Mouse (Mus musculus) G1E (cell line): ENCODE data around the gene Mdk. TPM values are rescaled to one million over a fixed set of nuclear protein-coding genes. Genes with fewer than 3 reads are reported as not detected.

Source experiments
- ATAC-seq: 2 replicates; pipeline ENCODE4 v1.8.0; 2016; ENCODE audit warnings: mild to moderate bottlenecking; ENCODE audit not compliant: insufficient number of reproducible peaks, poor library complexity, low FRiP score, severe bottlenecking; ENCODE audit errors: extremely low read depth
- DNase-seq: peaks from one replicate; pipeline ENCODE4 v3.0.0; 2012; ENCODE audit warnings: low spot score
- H3K27me3 ChIP-seq: 2 replicates; pipeline ENCODE4 v1.6.1; 2012; ENCODE audit warnings: mild to moderate bottlenecking, low read length, inconsistent platforms; ENCODE audit not compliant: insufficient read depth
- H3K36me3 ChIP-seq: replicated peaks from 2 replicates; pipeline ENCODE3; 2012; ENCODE audit warnings: mild to moderate bottlenecking, inconsistent platforms
- H3K4me1 ChIP-seq: 2 replicates; pipeline ENCODE4 v1.6.1; 2012; ENCODE audit warnings: low read depth, low read length, inconsistent platforms, mixed read lengths; ENCODE audit not compliant: insufficient read depth
- H3K4me3 ChIP-seq: 2 replicates; pipeline ENCODE4 v1.5.1; 2012; ENCODE audit warnings: low read depth, mild to moderate bottlenecking, inconsistent platforms, low read length, moderate library complexity, mixed read lengths
- H3K9me3 ChIP-seq: replicated peaks from 2 replicates; pipeline ENCODE4 v1.6.1; 2012; ENCODE audit warnings: inconsistent platforms
- CTCF ChIP-seq: IDR thresholded peaks from 2 replicates; pipeline ENCODE4 v1.5.1; 2012; ENCODE audit warnings: low read depth, low read length, inconsistent platforms, mixed read lengths
- GATA1 ChIP-seq: IDR thresholded peaks from 2 replicates; pipeline ENCODE4 v1.6.1; 2012; ENCODE audit warnings: borderline replicate concordance, low read length, inconsistent platforms, mixed read lengths
- GATA2 ChIP-seq: IDR thresholded peaks from 2 replicates; pipeline ENCODE4 v1.6.1; 2012; ENCODE audit warnings: low read depth, low read length, inconsistent platforms, borderline replicate concordance
- POLR2AphosphoS5 ChIP-seq: IDR thresholded peaks from 2 replicates; pipeline ENCODE4 v1.6.1; 2012; ENCODE audit warnings: low read depth, low read length, inconsistent platforms; ENCODE audit not compliant: insufficient replicate concordance
- TAL1 ChIP-seq: conservative IDR thresholded peaks from 2 replicates; pipeline ENCODE4 v1.6.1; 2012; ENCODE audit warnings: low read depth, low read length, inconsistent platforms, mixed read lengths
- polyA plus RNA-seq: library from polyadenylated mRNA; stranded (reverse); fragments of >175 nt; gene quantifications from 2 replicates; pipeline ENCODE4 v1.2.3, GENCODE M21; 2012
- total RNA-seq, 2 experiments: library from RNA; stranded (forward) in 1 of 2; stranded (reverse) in 1 of 2; fragments of 200-1000 nt in 1 of 2; fragments of >200 nt in 1 of 2; fragmentation: Nextera tagmentation in 1 of 2; gene quantifications; 2 replicates each; pipeline ENCODE4 v1.2.3; 2014 to 2017

Gene Mdk
- total and polyA plus RNA-seq, 3 experiments: 0.76 to 5.5 (median 4.9) TPM

DNA sequence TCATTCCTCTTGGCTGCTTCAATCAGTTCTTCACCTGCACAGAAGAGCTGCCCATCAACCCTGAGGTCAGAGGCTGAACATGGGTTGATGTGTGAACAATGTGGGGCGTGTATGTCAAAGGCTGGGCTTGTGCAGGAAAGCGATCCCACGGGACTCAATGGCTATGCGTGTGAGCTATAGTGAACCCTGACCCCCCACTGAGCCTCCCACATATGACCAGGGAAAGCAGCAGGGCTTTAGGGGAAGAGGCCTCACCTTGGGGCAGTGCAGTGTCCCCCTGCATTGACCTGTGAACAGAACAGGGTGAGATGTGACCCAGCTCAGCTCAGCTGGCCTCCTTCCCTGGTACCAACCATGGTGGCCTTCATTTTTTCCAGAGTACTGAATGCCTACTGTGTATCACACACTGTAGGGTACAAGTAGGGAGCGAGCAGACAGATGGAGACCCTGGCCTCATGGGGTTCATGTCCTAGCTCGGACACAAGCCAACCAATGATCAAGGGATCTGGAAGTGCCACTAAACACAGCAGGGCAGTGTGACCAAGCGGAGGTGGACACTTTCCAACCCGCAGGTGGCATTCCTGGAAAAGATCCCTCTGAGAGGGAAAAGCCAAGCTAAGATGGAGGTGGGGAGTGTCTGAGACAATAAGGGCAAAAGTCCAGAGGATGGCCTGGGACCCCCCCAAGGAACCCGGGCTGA is 2.9 kb upstream of the Mdk start:
- no peak for TF ChIP-seq CTCF
- TF ChIP-seq TAL1: no peak
- TF ChIP-seq GATA2: no peak
- TF ChIP-seq GATA1: no peak
- TF ChIP-seq POLR2AphosphoS5: no peak
- ATAC-seq (no peak), DNase-seq (no peak)
- 0 out of 2 replicates have a peak, but pooled peaks cover 8% of the 10 kb centered on the region for H3K27me3 ChIP-seq
- H3K9me3 ChIP-seq: no peaks in the 10 kb centered on the region
- H3K4me1 ChIP-seq: peaks cover 90% of the 10 kb centered on the region
- H3K4me3 ChIP-seq: no peak overlapping the region
- peaks cover 92% of the 10 kb centered on the region for H3K36me3 ChIP-seq

DNA sequence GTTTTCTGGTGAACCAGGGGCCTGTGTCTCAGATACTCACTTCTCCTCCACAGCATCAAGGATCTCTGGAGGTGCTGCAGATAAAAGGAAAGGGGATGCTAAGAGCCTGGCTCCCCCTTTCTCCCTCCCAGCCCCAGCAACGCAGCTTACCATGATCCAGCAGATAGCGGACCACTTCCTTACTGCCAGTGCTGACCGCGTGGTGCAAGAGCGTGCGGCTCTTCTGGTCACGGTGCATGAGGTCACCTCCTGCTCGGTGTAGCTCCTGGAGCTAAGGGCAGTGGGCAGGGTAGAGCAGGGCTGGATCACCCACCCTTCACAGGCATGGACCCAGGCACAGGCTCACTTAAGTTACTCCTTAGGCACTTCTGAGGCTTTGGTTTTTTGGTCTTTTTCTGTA is 1.9 kb upstream of the Mdk start:
- peaks cover 84% of the 10 kb centered on the region for H3K4me1 ChIP-seq
- no peaks in the 10 kb centered on the region for H3K9me3 ChIP-seq
- H3K27me3 ChIP-seq: peaks cover 8% of the 10 kb centered on the region; the same call in 1 of the 2 replicates
- TF ChIP-seq POLR2AphosphoS5 (no peak), CTCF (no peak), GATA1 (no peak), GATA2 (no peak), TAL1 (no peak)
- peak overlapping the region; percentile 5; the same call in 1 of the 2 replicates for H3K4me3 ChIP-seq
- no peak for ATAC-seq
- H3K36me3 ChIP-seq: peaks cover 85% of the 10 kb centered on the region
- no peak for DNase-seq

DNA sequence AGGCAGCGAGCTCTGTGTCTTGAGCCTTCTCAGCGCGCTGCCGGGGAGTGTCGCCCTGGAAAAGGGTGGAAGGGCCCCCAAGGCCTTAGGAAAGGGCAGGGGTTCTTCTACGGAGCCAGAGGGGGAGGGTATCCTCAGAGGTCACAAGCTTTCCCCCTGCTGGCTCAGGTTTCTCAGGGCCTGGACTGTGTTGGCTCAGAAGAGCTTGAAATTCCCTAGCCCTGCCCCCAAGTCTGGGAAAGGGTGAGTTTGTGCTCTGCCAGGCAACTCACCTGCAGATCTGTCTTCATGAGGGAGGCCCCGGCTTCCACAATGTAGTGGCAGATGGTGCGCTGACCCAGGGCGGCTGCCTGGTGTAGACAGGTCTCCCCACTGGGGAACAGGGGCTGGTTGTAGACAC is 1.4 kb upstream of the Mdk start:
- H3K36me3 ChIP-seq: peaks cover 80% of the 10 kb centered on the region
- peaks cover 82% of the 10 kb centered on the region for H3K4me1 ChIP-seq
- DNase-seq (no peak), ATAC-seq (no peak)
- peaks cover 13% of the 10 kb centered on the region; the same call in 1 of the 2 replicates for H3K27me3 ChIP-seq
- TF ChIP-seq CTCF (no peak), GATA1 (no peak), GATA2 (no peak), POLR2AphosphoS5 (no peak), TAL1 (no peak)
- no peaks in the 10 kb centered on the region for H3K9me3 ChIP-seq
- peak overlapping the region; percentile 54; the same call in 1 of the 2 replicates for H3K4me3 ChIP-seq

GRCm38 (mm10) chr2:91932737-91933350 is 747 bp upstream of the Mdk start:
- H3K4me3 ChIP-seq: peak overlapping the region; percentile 58; the same call in 1 of the 2 replicates
- ATAC-seq (no peak), DNase-seq (no peak)
- no peaks in the 10 kb centered on the region for H3K9me3 ChIP-seq
- peaks cover 86% of the 10 kb centered on the region for H3K4me1 ChIP-seq
- H3K27me3 ChIP-seq: peaks cover 19% of the 10 kb centered on the region; the same call in 1 of the 2 replicates
- peaks cover 74% of the 10 kb centered on the region for H3K36me3 ChIP-seq
- TF ChIP-seq GATA2 (no peak), GATA1 (no peak)

DNA sequence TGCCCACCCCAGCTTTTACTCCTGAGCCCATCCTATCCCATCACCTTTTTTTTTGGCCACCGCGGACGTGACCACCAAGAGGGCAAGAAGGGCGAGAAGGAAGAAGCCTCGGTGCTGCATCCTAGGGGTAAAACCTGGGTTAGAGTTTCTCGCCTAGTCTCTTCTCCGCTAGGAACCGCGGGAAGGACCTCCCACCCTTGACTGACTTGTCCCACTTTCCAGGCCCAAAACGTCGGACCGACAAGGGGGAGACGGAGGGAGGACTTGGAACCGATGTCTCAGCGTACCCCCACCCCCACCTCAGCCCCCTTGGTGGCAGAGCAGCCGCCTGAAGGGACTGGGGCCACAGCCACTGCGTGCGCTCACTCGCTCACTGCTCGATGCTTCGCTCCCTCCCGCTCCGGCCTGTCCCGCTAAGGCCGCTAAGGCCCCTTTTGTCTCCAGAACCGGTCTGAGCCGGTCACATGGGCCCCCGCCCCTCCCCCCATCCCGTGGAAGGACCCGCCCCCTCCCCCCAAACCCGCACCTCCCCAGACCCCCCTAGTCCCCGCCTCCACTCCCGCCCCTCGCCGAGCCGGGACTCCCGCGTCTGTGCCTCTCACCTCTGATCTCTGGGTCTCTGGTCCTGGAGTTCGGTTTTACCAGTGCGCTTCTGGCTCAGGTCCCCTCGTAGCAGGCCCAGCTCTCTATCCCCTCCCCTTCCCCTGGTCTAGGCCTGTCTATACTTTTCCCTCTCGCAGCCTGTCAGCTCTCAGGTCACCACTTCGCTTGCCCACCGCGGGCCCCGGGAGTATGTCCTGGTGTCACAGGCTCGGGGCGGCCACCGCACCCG is 553 bp downstream of the Mdk start:
- no peak for DNase-seq
- peak overlapping the region; percentile 58; the same call in 1 of the 2 replicates for H3K4me3 ChIP-seq
- H3K36me3 ChIP-seq: peaks cover 61% of the 10 kb centered on the region
- H3K27me3 ChIP-seq: peaks cover 26% of the 10 kb centered on the region; the same call in 1 of the 2 replicates
- no peaks in the 10 kb centered on the region for H3K9me3 ChIP-seq
- TF ChIP-seq GATA1 (no peak), GATA2 (no peak), POLR2AphosphoS5 (no peak), TAL1 (no peak), CTCF (no peak)
- H3K4me1 ChIP-seq: peaks cover 84% of the 10 kb centered on the region
- no peak for ATAC-seq

DNA sequence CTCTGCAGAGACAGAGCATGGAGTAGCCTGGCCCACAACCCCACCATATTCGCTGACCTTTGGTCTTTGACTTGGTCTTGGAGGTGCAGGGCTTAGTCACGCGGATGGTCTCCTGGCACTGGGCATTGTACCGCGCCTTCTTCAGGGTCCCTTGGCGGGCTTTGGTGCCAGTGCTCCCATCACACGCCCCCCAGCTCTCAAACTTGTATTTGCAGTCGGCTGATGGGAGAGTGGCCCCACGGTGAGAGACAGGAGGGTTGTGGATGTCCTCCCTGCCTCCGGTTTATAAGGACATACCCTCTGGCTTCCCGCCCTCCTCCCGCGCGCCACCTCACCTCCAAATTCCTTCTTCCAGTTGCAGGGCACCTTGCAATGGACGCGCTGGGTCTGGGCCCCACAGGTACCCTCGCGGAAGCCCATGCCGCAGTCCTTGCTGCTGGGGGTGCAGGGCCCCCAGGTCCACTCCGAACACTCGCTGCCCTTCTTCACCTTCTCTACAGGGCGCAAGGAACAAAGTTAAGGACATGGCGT is 1.3 kb downstream of the Mdk start:
- Histone ChIP-seq H3K4me3 (no peak overlapping the region; the same call in 1 of the 2 replicates), H3K4me1 (peaks cover 77% of the 10 kb centered on the region), H3K9me3 (no peaks in the 10 kb centered on the region), H3K27me3 (peaks cover 32% of the 10 kb centered on the region; the same call in 1 of the 2 replicates), H3K36me3 (peaks cover 53% of the 10 kb centered on the region)
- TF ChIP-seq GATA1 (no peak), GATA2 (no peak), POLR2AphosphoS5 (no peak), CTCF (no peak), TAL1 (no peak)
- no peak for ATAC-seq
- no peak for DNase-seq
